Mouse (Mus musculus): ENCODE data around the gene Colec11. TPM values are rescaled to one million over a fixed set of nuclear protein-coding genes. Genes with fewer than 3 reads are reported as not detected.
A peak's percentile ranks its signal among the peaks of the same experiment; 100 is the strongest.

Colec11 gene
- polyA plus RNA-seq, 1 experiment from 2014 or later: 17.6 TPM

DNA sequence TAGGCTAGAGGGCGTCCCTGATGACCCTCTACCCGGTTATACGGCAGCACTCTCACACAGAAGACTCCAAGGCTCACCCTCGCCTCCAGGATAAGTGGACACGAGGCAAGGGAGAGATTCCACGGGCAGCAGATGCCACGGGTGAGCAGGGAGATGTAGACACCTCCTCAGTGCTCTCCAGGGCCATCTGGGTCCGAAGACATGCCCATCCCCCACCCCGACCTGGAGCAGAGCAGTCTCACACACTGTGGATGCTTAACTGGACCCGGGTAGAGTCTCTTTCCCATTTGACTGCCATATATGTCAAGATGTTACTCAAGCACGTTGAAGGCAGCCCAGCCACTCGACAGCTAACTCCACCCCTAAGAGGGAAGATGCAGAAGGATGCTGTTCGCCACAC is 32.7 kb downstream of the Colec11 start:
- ATAC-seq (ENCODE audit: low read depth): no peak
- no peaks in the 10 kb centered on the region for H3K9me3 ChIP-seq (replicated peaks; ENCODE audit: control insufficient read depth, low read length)
- H3K27ac ChIP-seq (ENCODE audit: low read length): no peak overlapping the region
- no peak overlapping the region for H3K4me3 ChIP-seq (ENCODE audit: low read depth, low read length)
- no peaks in the 10 kb centered on the region for H3K4me1 ChIP-seq (ENCODE audit: control insufficient read depth, low read depth, low read length)
- H3K36me3 ChIP-seq (ENCODE audit: control insufficient read depth, insufficient read depth): no peaks in the 10 kb centered on the region
- 32% methylated on average over 13 of the region's 13 CpGs for WGBS (ENCODE audit: insufficient replicate concordance)
- H3K4me2 ChIP-seq (ENCODE audit: low read depth, low read length): no peak overlapping the region
- H3K27me3 ChIP-seq (ENCODE audit: control insufficient read depth, insufficient read depth, low read depth, low read length): no peaks in the 10 kb centered on the region; the same call in 1 of the 2 replicates
- no peak overlapping the region for H3K9ac ChIP-seq (ENCODE audit: low read depth, low read length)

DNA sequence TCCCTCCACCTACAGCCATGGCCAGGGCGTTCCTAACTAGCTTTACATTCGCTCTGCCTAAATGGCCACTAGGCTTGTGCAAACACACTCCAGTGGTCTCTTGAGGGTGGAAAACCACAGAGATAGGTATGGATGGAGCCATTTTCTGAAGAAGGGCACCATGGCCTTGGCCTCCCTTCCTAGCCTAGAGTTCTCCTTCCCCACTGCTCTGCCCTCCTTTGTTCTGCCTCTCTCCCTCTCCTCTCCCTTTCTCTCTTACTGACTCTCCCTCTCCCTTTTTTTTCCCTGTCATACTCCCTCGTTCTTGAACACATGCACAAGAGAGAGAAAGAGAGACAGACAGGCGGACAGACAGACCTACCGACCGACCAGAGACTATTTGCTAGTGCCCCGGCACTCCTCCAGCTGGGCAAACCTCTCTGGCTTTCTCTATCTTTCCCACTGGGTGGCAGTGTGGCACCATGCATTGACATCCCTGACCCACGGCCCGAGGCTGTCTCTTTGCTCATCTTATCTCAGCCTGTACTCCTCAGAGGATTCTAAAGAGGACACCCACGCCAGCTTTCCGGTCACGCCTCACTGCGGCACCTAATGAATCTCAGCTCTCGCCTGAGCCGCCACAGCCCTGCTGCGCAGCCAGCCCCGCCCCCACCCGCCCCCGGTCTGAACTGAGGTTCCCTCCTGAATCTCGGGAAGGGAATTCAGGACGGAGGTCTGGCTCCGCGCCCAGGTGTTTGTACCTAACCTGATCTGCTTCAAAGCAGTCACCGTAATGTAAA is 33.9 kb downstream of the Colec11 start:
- peak; percentile 78 for ATAC-seq (ENCODE audit: low read depth)
- H3K27ac ChIP-seq (ENCODE audit: low read length): no peak overlapping the region
- 10% methylated on average over 24 of the region's 24 CpGs for WGBS (ENCODE audit: insufficient replicate concordance)
- peak overlapping the region; percentile 36; the same call in 1 of the 2 replicates for H3K4me3 ChIP-seq (ENCODE audit: low read depth, low read length)
- peak overlapping the region; percentile 51 for H3K4me2 ChIP-seq (ENCODE audit: low read depth, low read length)
- H3K4me1 ChIP-seq (ENCODE audit: control insufficient read depth, low read depth, low read length): no peaks in the 10 kb centered on the region
- no peaks in the 10 kb centered on the region for H3K9me3 ChIP-seq (replicated peaks; ENCODE audit: control insufficient read depth, low read length)
- H3K36me3 ChIP-seq (ENCODE audit: control insufficient read depth, insufficient read depth): no peaks in the 10 kb centered on the region
- H3K9ac ChIP-seq (ENCODE audit: low read depth, low read length): no peak overlapping the region
- no peaks in the 10 kb centered on the region; the same call in 1 of the 2 replicates for H3K27me3 ChIP-seq (ENCODE audit: control insufficient read depth, insufficient read depth, low read depth, low read length)

DNA sequence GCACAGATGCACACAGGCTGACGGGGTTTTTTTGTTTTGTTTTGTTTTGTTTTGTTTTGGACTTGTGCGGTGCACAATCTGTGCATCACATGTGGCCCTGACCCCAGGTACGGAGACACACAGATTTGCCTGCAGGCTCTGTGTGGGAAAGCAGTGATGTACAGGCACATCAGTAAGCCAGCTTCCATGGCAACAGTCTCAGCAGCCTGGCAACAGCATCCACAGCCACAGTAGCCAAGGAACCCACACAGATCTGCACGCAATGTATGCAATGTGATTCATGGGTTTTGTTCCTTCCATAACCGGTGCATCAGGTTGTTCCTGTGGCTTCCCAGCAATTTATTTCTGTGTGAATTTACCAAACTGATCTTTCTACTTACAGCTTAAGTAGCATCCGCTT is 35.2 kb downstream of the Colec11 start:
- Histone ChIP-seq H3K27ac (ENCODE audit: low read length) (no peak overlapping the region), H3K9me3 (replicated peaks; ENCODE audit: control insufficient read depth, low read length) (no peaks in the 10 kb centered on the region), H3K4me2 (ENCODE audit: low read depth, low read length) (no peak overlapping the region), H3K4me1 (ENCODE audit: control insufficient read depth, low read depth, low read length) (no peaks in the 10 kb centered on the region), H3K36me3 (ENCODE audit: control insufficient read depth, insufficient read depth) (no peaks in the 10 kb centered on the region), H3K4me3 (ENCODE audit: low read depth, low read length) (no peak overlapping the region), H3K27me3 (ENCODE audit: control insufficient read depth, insufficient read depth, low read depth, low read length) (no peaks in the 10 kb centered on the region; the same call in 1 of the 2 replicates), H3K9ac (ENCODE audit: low read depth, low read length) (no peak overlapping the region)
- ATAC-seq (ENCODE audit: low read depth): no peak
- 69% methylated on average over 6 of the region's 6 CpGs for WGBS (ENCODE audit: insufficient replicate concordance)

DNA sequence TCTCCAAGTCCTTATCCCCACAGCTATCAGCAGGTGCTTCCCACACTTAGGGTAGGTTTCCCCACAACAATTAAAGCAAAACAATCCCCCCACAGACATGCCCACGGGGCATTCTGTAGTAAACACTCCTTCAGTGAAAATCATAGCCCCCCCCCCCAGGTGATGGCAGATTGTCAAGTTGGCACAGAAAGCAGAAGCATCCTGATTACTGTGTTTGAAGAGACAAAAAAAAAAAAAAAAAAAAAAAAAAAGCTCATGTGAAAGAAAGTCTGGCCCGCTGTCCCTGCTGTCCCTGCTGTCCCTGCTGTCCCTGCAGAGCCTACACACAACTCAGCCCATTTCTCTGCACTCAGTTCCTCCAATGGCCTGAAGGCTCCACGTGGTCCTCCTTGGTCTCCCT is 39.1 kb downstream of the Colec11 start:
- WGBS (ENCODE audit: insufficient replicate concordance): 39% methylated on average over 3 of the region's 3 CpGs
- ATAC-seq (ENCODE audit: low read depth): no peak
- Histone ChIP-seq H3K9ac (ENCODE audit: low read depth, low read length) (no peak overlapping the region), H3K27ac (ENCODE audit: low read length) (no peak overlapping the region), H3K4me1 (ENCODE audit: control insufficient read depth, low read depth, low read length) (no peaks in the 10 kb centered on the region), H3K9me3 (replicated peaks; ENCODE audit: control insufficient read depth, low read length) (no peaks in the 10 kb centered on the region), H3K4me2 (ENCODE audit: low read depth, low read length) (no peak overlapping the region), H3K36me3 (ENCODE audit: control insufficient read depth, insufficient read depth) (no peaks in the 10 kb centered on the region), H3K27me3 (ENCODE audit: control insufficient read depth, insufficient read depth, low read depth, low read length) (no peaks in the 10 kb centered on the region), H3K4me3 (ENCODE audit: low read depth, low read length) (no peak overlapping the region)

DNA sequence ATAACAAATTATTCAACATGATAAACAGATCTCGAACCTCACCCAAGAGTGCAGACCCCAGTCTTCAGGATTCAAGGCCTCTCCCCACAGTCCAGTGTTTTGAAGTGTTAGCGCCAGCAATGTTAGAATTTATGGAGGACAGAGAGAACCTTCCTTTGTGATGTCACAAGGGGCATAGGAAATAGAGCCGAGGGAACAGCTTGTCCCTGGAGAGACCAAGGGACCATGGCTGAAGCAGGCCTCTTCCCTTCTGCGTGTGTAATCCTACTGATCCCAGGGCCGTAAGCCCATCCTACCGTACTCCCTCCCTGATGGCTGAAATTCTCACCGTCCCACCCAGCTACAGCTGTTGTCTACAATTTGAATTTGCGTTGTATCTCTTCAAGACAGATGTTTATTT is 40.8 kb downstream of the Colec11 start, which contains the start of gene Allc:
Allc (minus strand) TSS at position 101 of the 400 bp plus-strand sequence.
- Histone ChIP-seq H3K4me1 (ENCODE audit: control insufficient read depth, low read depth, low read length) (no peaks in the 10 kb centered on the region), H3K27ac (ENCODE audit: low read length) (no peak within 1 kb of the TSS), H3K9ac (ENCODE audit: low read depth, low read length) (no peak within 1 kb of the TSS), H3K36me3 (ENCODE audit: control insufficient read depth, insufficient read depth) (no peaks in the 10 kb centered on the region), H3K4me3 (ENCODE audit: low read depth, low read length) (no peak within 1 kb of the TSS), H3K9me3 (replicated peaks; ENCODE audit: control insufficient read depth, low read length) (no peaks in the 10 kb centered on the region), H3K4me2 (ENCODE audit: low read depth, low read length) (no peak within 1 kb of the TSS), H3K27me3 (ENCODE audit: control insufficient read depth, insufficient read depth, low read depth, low read length) (no peaks in the 10 kb centered on the region)
- 66% methylated on average over 8 of the region's 8 CpGs for WGBS (ENCODE audit: insufficient replicate concordance)
- no peak for ATAC-seq (ENCODE audit: low read depth)

DNA sequence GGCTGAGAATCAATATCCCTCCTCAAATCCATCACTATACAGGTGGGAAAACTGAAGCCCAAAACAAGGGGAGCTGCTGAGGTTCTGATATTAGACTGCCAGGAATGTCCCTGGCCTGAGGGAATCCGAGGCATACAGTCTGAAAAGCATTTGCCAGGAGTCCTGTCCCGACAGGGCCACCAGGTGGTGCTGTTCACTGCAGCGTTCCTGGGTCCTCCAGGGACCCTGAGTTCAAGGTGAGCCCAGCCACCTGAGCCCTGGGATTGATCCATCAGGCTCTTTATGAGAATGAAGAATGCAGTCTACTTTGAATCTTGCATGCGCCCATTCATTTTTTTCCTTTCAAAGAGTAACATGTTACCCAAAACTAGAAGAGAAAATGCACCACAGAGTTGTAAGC is 44.0 kb downstream of the Colec11 start:
- H3K36me3 ChIP-seq (ENCODE audit: control insufficient read depth, insufficient read depth): no peaks in the 10 kb centered on the region
- no peak overlapping the region for H3K4me3 ChIP-seq (ENCODE audit: low read depth, low read length)
- 19% methylated on average over 4 of the region's 4 CpGs for WGBS (ENCODE audit: insufficient replicate concordance)
- no peak overlapping the region for H3K9ac ChIP-seq (ENCODE audit: low read depth, low read length)
- no peaks in the 10 kb centered on the region for H3K4me1 ChIP-seq (ENCODE audit: control insufficient read depth, low read depth, low read length)
- H3K27me3 ChIP-seq (ENCODE audit: control insufficient read depth, insufficient read depth, low read depth, low read length): no peaks in the 10 kb centered on the region
- ATAC-seq (ENCODE audit: low read depth): no peak
- H3K27ac ChIP-seq (ENCODE audit: low read length): no peak overlapping the region
- no peaks in the 10 kb centered on the region for H3K9me3 ChIP-seq (replicated peaks; ENCODE audit: control insufficient read depth, low read length)
- no peak overlapping the region for H3K4me2 ChIP-seq (ENCODE audit: low read depth, low read length)

DNA sequence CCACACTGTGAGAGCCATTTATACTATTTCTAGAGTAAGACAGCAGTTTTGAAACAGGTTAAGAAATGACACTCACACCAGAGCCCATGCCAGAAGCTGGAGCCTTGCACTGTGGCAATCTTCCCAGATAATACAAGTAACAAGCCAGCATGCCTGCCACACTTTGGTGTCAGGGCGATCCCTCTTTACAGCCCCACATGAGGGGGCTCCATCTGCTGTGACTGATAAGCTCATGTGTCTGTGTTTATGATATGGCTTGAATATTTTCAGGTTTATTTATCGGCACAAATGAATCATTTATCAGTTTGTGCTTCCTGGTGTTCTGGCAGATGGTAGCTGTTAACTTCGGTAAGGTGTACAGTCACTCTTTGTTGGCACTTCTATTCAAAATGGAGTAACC is 45.0 kb downstream of the Colec11 start:
- H3K9ac ChIP-seq (ENCODE audit: low read depth, low read length): no peak overlapping the region
- WGBS (ENCODE audit: insufficient replicate concordance): 32% methylated on average over 3 of the region's 3 CpGs
- no peaks in the 10 kb centered on the region for H3K27me3 ChIP-seq (ENCODE audit: control insufficient read depth, insufficient read depth, low read depth, low read length)
- no peaks in the 10 kb centered on the region for H3K4me1 ChIP-seq (ENCODE audit: control insufficient read depth, low read depth, low read length)
- H3K9me3 ChIP-seq (replicated peaks; ENCODE audit: control insufficient read depth, low read length): no peaks in the 10 kb centered on the region
- ATAC-seq (ENCODE audit: low read depth): no peak
- no peaks in the 10 kb centered on the region for H3K36me3 ChIP-seq (ENCODE audit: control insufficient read depth, insufficient read depth)
- no peak overlapping the region for H3K27ac ChIP-seq (ENCODE audit: low read length)
- H3K4me2 ChIP-seq (ENCODE audit: low read depth, low read length): no peak overlapping the region
- no peak overlapping the region for H3K4me3 ChIP-seq (ENCODE audit: low read depth, low read length)

DNA sequence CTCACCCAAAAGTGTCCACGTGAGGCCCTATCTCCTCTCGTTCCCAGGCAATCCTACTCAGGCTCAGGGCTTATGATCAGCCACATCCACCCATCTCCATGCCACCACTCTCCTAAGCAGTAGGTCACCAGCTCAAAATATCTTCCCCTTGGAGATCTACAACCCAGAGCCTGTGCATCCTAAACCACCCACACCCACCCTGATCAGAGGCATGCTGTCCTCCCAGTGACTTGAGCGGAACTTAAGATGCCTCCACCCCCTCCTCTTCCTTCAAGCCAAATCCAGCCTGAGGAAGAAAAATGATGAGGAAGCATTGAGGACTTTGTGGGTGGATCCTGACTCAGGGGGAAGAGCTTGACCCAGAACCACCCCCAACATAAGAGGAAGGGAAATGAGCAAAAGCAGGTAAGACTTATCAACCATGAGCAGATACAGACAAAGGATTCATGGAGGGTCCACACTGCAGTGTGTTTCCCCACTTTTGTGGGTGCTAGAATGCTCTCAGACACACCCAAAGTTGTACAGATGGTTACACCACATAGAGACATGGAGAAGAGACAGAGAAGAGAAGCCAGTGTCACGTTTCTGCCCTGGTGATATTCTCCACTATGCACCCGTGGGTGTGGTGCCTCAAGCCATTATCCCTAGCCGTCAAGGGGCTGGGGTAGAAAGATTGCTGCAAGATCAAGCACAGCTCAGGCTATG is 47.7 kb downstream of the Colec11 start:
- Histone ChIP-seq H3K9ac (ENCODE audit: low read depth, low read length) (no peak overlapping the region), H3K9me3 (replicated peaks; ENCODE audit: control insufficient read depth, low read length) (no peaks in the 10 kb centered on the region), H3K36me3 (ENCODE audit: control insufficient read depth, insufficient read depth) (no peaks in the 10 kb centered on the region), H3K27ac (ENCODE audit: low read length) (no peak overlapping the region), H3K4me2 (ENCODE audit: low read depth, low read length) (no peak overlapping the region), H3K27me3 (ENCODE audit: control insufficient read depth, insufficient read depth, low read depth, low read length) (no peaks in the 10 kb centered on the region), H3K4me1 (ENCODE audit: control insufficient read depth, low read depth, low read length) (no peaks in the 10 kb centered on the region), H3K4me3 (ENCODE audit: low read depth, low read length) (no peak overlapping the region)
- 43% methylated on average over 6 of the region's 6 CpGs for WGBS (ENCODE audit: insufficient replicate concordance)
- ATAC-seq (ENCODE audit: low read depth): no peak

DNA sequence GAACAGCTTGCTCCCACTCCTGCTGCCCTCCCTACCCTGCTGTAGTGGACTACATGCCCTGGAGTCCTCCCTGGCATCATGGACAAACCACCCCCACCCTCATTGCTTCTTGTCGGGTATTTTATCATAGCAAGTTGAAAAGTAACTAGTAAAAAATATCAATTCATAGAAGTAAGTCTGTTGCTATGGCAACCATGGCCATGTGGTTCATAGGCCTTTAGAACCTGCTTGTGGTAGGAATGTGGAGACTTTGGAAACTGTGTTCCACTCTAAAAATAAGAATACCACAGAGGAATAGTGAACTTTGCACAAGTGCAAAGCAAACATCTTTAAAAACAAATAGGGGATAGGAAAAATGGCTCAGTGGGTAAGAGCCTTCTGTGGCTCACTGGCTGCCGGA is 50.9 kb downstream of the Colec11 start:
- 68% methylated on average over 2 of the region's 2 CpGs for WGBS (ENCODE audit: insufficient replicate concordance)
- H3K4me3 ChIP-seq (ENCODE audit: low read depth, low read length): no peak overlapping the region
- H3K27ac ChIP-seq (ENCODE audit: low read length): no peak overlapping the region
- H3K4me2 ChIP-seq (ENCODE audit: low read depth, low read length): no peak overlapping the region
- H3K27me3 ChIP-seq (ENCODE audit: control insufficient read depth, insufficient read depth, low read depth, low read length): no peaks in the 10 kb centered on the region
- no peak overlapping the region for H3K9ac ChIP-seq (ENCODE audit: low read depth, low read length)
- no peaks in the 10 kb centered on the region for H3K9me3 ChIP-seq (replicated peaks; ENCODE audit: control insufficient read depth, low read length)
- no peak for ATAC-seq (ENCODE audit: low read depth)
- no peaks in the 10 kb centered on the region for H3K4me1 ChIP-seq (ENCODE audit: control insufficient read depth, low read depth, low read length)
- H3K36me3 ChIP-seq (ENCODE audit: control insufficient read depth, insufficient read depth): no peaks in the 10 kb centered on the region

Measured in liver, embryonic 16.5 days (tissue).